7 mouse cellular contexts compared by ENCODE assay signal in the genomic region with DNA sequence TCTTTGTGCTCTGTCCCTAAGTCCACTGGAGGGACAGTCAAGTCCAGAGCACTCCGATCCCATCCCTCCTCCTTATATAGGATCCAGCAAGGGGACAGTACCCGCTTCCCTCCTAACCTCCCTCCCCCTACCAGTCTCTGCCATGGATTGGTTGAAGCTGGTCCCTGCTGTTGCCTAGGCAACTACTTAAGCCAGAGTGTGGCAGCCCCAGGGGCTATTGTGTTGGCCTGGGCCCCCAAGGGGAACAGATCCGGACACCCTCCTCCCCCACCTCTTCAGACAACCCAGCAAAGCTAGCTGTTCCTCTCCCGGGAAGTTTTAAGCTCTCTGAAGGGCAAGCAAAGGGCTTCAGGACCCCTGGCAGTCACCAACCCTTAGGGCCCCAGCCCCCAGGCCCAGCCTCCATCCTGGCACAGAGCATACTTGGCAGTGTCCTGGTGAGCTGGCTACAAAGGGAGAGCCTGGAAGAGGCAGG. TPM values are rescaled to one million over a fixed set of nuclear protein-coding genes. Genes with fewer than 3 reads are reported as not detected.
A peak's percentile ranks its signal among the peaks of the same experiment; 100 is the strongest.
DNase-seq lines count a peak whose midpoint lies in the region; ATAC-seq and TF ChIP-seq lines count a peak whose summit lies in the region.

Gene Btbd17, minus strand, starts transcription at position 98 of the 475 bp plus-strand sequence.

- no peak for TF ChIP-seq POLR2A in CH12.LX (IDR thresholded peaks at IDR 0.05; ENCODE audit: low read depth, low read length)
- TF ChIP-seq POLR2A in ES-Bruce4 (IDR thresholded peaks at IDR 0.05; ENCODE audit: insufficient read depth, low read length): no peak

- in situ Hi-C loops in CH12.LX (cut with MboI; ENCODE audit: low pct_ligation_motif_present, low pct_unique_long_range_greater_than_20kb, low sequenced_read_pairs): loop anchor here (5.0 kb wide), 1 partner anchor 44 kb away; no protein-coding TSS in a partner anchor

- H3K9me3 ChIP-seq in CH12.LX (replicated peaks; ENCODE audit: low read length) (peaks cover 11% of the 10 kb centered on the region), ES-Bruce4 (replicated peaks; ENCODE audit: control insufficient read depth, insufficient read depth, low read length, poor library complexity, severe bottlenecking) (no peaks in the 10 kb centered on the region)
- H3K9me3 ChIP-seq in embryonic facial prominence, embryonic 15.5 days (replicated peaks): no peaks in the 10 kb centered on the region
- H3K9me3 ChIP-seq in midbrain, embryonic 13.5 days: no peaks in the 10 kb centered on the region

- H3K36me3 ChIP-seq in CH12.LX (replicated peaks in 1 of 2; ENCODE audit: control insufficient read depth in 1 of 2, insufficient read depth in 1 of 2, low read length in 1 of 2): peaks cover 0 to 4% of the 10 kb centered on the region in 2 experiments
- H3K36me3 ChIP-seq in ES-Bruce4 (ENCODE audit: control insufficient read depth, insufficient read depth, low read length, poor library complexity, severe bottlenecking): no peaks in the 10 kb centered on the region
- no peaks in the 10 kb centered on the region for H3K36me3 ChIP-seq in embryonic facial prominence, embryonic 15.5 days
- H3K36me3 ChIP-seq in midbrain, embryonic 13.5 days: no peaks in the 10 kb centered on the region

- dilution Hi-C loops in CH12.LX (cut with MboI; ENCODE audit: extremely low pct_ligation_motif_present, extremely low pct_unique_long_range_greater_than_20kb, low sequenced_read_pairs): no loop called here

- TF ChIP-seq RAD21 in CH12.LX (IDR thresholded peaks at IDR 0.05; ENCODE audit: low read depth, low read length): no peak

- peak within 1 kb of the TSS in 2 of 3 experiments; percentile 12 to 38 for H3K4me3 ChIP-seq in CH12.LX (replicated peaks in 1 of 3; ENCODE audit: low read depth in 2 of 3, low read length in 2 of 3, poor library complexity in 1 of 3)
- peak within 1 kb of the TSS; percentile 22; the same call in 1 of the 2 replicates for H3K4me3 ChIP-seq in ES-Bruce4 (ENCODE audit: low read depth, low read length)
- H3K4me3 ChIP-seq in embryonic facial prominence, embryonic 15.5 days (replicated peaks): peak within 1 kb of the TSS; percentile 34
- peak within 1 kb of the TSS; percentile 49 for H3K4me3 ChIP-seq in midbrain, embryonic 13.5 days (replicated peaks)

- no peak for DNase-seq in CH12.LX (ENCODE audit: extremely low read depth)
- DNase-seq in layer of hippocampus, adult 8-10 months (ENCODE audit: low spot score in 2 of 2): peak; percentile 42 to 73
- DNase-seq in c-Kit-positive CD71-positive TER-119-positive erythroid progenitor cells, embryonic 14.5 days (ENCODE audit: low spot score): no peak

- WGBS in embryonic facial prominence, embryonic 15.5 days: 12% methylated on average over 4 of the region's 4 CpGs
- 1% methylated on average over 4 of the region's 4 CpGs for WGBS in midbrain, embryonic 13.5 days

- H3K4me2 ChIP-seq in CH12.LX (ENCODE audit: insufficient read depth, low read depth, poor library complexity, severe bottlenecking): peak within 1 kb of the TSS; percentile 85
- peak within 1 kb of the TSS; percentile 56 for H3K4me2 ChIP-seq in embryonic facial prominence, embryonic 15.5 days (replicated peaks)
- H3K4me2 ChIP-seq in midbrain, embryonic 13.5 days (replicated peaks): peak within 1 kb of the TSS; percentile 82

- TF ChIP-seq EP300 in CH12.LX (IDR thresholded peaks at IDR 0.05; ENCODE audit: low read length) (no peak), ES-Bruce4 (IDR thresholded peaks at IDR 0.05; ENCODE audit: insufficient read depth, low read depth, low read length) (no peak)

- H3K9ac ChIP-seq in CH12.LX (ENCODE audit: insufficient read depth, low read depth): no peak within 1 kb of the TSS
- H3K9ac ChIP-seq in ES-Bruce4 (ENCODE audit: low read depth, poor library complexity, severe bottlenecking): no peak within 1 kb of the TSS
- H3K9ac ChIP-seq in embryonic facial prominence, embryonic 15.5 days: no peak within 1 kb of the TSS
- peak within 1 kb of the TSS; percentile 65 for H3K9ac ChIP-seq in midbrain, embryonic 13.5 days (replicated peaks)

- H3K4me1 ChIP-seq in CH12.LX (ENCODE audit: control insufficient read depth in 1 of 2, insufficient read depth in 2 of 2) (peaks cover 3 to 21% of the 10 kb centered on the region in 2 experiments; a peak in 3 of 4 replicates), ES-Bruce4 (ENCODE audit: control insufficient read depth, insufficient read depth, low read length) (no peaks in the 10 kb centered on the region)
- peaks cover 30% of the 10 kb centered on the region for H3K4me1 ChIP-seq in embryonic facial prominence, embryonic 15.5 days
- H3K4me1 ChIP-seq in midbrain, embryonic 13.5 days (replicated peaks): peaks cover 64% of the 10 kb centered on the region

- no peak for TF ChIP-seq CTCF in CH12.LX (conservative IDR thresholded peaks at IDR 0.05 in 1 of 2, IDR thresholded peaks at IDR 0.05 in 1 of 2; ENCODE audit: low read depth in 2 of 2, low read length in 2 of 2)
- TF ChIP-seq CTCF in ES-Bruce4 (IDR thresholded peaks at IDR 0.05; ENCODE audit: low read depth, low read length): no peak

- no peak within 1 kb of the TSS for H3K27ac ChIP-seq in CH12.LX (ENCODE audit: insufficient read depth, low read depth)
- no peak within 1 kb of the TSS for H3K27ac ChIP-seq in ES-Bruce4 (ENCODE audit: insufficient read depth, low read length)
- H3K27ac ChIP-seq in embryonic facial prominence, embryonic 15.5 days (replicated peaks): peak within 1 kb of the TSS; percentile 53
- peak within 1 kb of the TSS; percentile 99 for H3K27ac ChIP-seq in midbrain, embryonic 13.5 days

- H3K27me3 ChIP-seq in CH12.LX (replicated peaks) (peaks cover 29% of the 10 kb centered on the region), ES-Bruce4 (ENCODE audit: control insufficient read depth, insufficient read depth, low read length, poor library complexity, severe bottlenecking) (0 out of 2 replicates have a peak, but pooled peaks cover 4% of the 10 kb centered on the region)
- peaks cover 37% of the 10 kb centered on the region for H3K27me3 ChIP-seq in embryonic facial prominence, embryonic 15.5 days
- H3K27me3 ChIP-seq in midbrain, embryonic 13.5 days: peaks cover 16% of the 10 kb centered on the region

- ATAC-seq in embryonic facial prominence, embryonic 15.5 days (ENCODE audit: insufficient number of reproducible peaks, low FRiP score, low TSS enrichment, low read depth): peak; percentile 40; the same call in 1 of the 2 replicates
- peak; percentile 88 for ATAC-seq in midbrain, embryonic 13.5 days
- no peak for ATAC-seq in inflammation-experienced regulatory T-cells, adult 6 months

- H3K79me2 ChIP-seq in CH12.LX (replicated peaks; ENCODE audit: control insufficient read depth, extremely low read depth, insufficient read depth, poor library complexity, severe bottlenecking): no peaks in the 10 kb centered on the region

TF ChIP-seq in CH12.LX, 34 proteins besides CTCF, POLR2A, EP300 and RAD21:
- TF ChIP-seq IRF4 (IDR thresholded peaks at IDR 0.05; ENCODE audit: low read depth, low read length) (no peak), JUN (IDR thresholded peaks at IDR 0.05; ENCODE audit: insufficient read depth, low read depth, low read length) (no peak), TBP (conservative IDR thresholded peaks at IDR 0.05; ENCODE audit: low read depth, low read length) (no peak), MAFK (IDR thresholded peaks at IDR 0.05; ENCODE audit: insufficient replicate concordance, low read length) (no peak), ZMIZ1 (IDR thresholded peaks at IDR 0.05; ENCODE audit: low read depth, low read length) (no peak), ZNF384 (IDR thresholded peaks at IDR 0.05; ENCODE audit: low read depth, low read length) (no peak), USF2 (conservative IDR thresholded peaks at IDR 0.05; ENCODE audit: low read depth, low read length) (no peak), HCFC1 (IDR thresholded peaks at IDR 0.05; ENCODE audit: low read depth, low read length) (no peak), SIN3A (IDR thresholded peaks at IDR 0.05; ENCODE audit: low read length) (no peak), RCOR1 (conservative IDR thresholded peaks at IDR 0.05; ENCODE audit: low read depth, low read length) (no peak), GABPA (IDR thresholded peaks at IDR 0.05; ENCODE audit: insufficient replicate concordance, low read depth, low read length) (no peak), CHD1 (IDR thresholded peaks at IDR 0.05; ENCODE audit: low read depth, low read length) (no peak), TCF12 (IDR thresholded peaks at IDR 0.05; ENCODE audit: low read depth, low read length) (no peak), PAX5 (IDR thresholded peaks at IDR 0.05; ENCODE audit: low read length) (no peak), MXI1 (IDR thresholded peaks at IDR 0.05; ENCODE audit: low read depth, low read length) (no peak)

RNA-seq across cellular contexts. Expression of gene Btbd17, which starts in this region (rescaled TPM):
- total RNA-seq in CH12.LX (2012; rRNA removed): not detected in 2 replicates
- total RNA-seq in CH12.LX (2014; rRNA removed): not detected in 2 replicates
- not detected in 2 replicates for polyA plus RNA-seq in CH12.LX (2012; ENCODE audit: insufficient read length, low read depth)
- 0.93 TPM in 1 of 2 replicates, not detected in the other for polyA plus RNA-seq in ES-Bruce4 (2011; ENCODE audit: insufficient read depth, insufficient read length, low read depth, missing spikeins)
- 3.6 and 4.2 TPM in 2 replicates for polyA plus RNA-seq in embryonic facial prominence, embryonic 15.5 days (2015; fragmentation: Nextera tagmentation; extraction: Ambion mirVana)
- total RNA-seq in layer of hippocampus, adult 8-10 months (2022): 10 to 100 TPM; 15.3 to 19.6 (median 17.4) TPM
- polyA plus RNA-seq in midbrain, embryonic 13.5 days (2015; fragmentation: Nextera tagmentation; extraction: Ambion mirVana): 30.1 and 33.6 TPM in 2 replicates
- not detected for polyA plus RNA-seq in inflammation-experienced regulatory T-cells, adult 6 months (2017; shearing (Covaris generic))

Comparison
In these comparisons a context has a peak if more than half of its experiments do, and no peak if none do; other contexts are left out.
1. RNA of gene Btbd17 (total RNA-seq): 15.3 to 19.6 TPM in layer of hippocampus, adult 8-10 months; not detected in CH12.LX; every median in the first group is over 10 times any median in the second.
2. DNase-seq: peak in layer of hippocampus, adult 8-10 months (2 of 2); none in CH12.LX (single experiment) and c-Kit-positive CD71-positive TER-119-positive erythroid progenitor cells, embryonic 14.5 days (single experiment).
3. H3K27ac ChIP-seq: peak in embryonic facial prominence, embryonic 15.5 days (single experiment) and midbrain, embryonic 13.5 days (single experiment); none in CH12.LX (single experiment) and ES-Bruce4 (single experiment).
4. Peak in every context shown above with its lines, with median percentiles within 50 percentile points of each other: H3K4me2 ChIP-seq and H3K4me3 ChIP-seq.